Mouse (Mus musculus): Measurements from ENCODE around the gene Gm8122. TPM values are rescaled to one million over a fixed set of nuclear protein-coding genes. Genes with fewer than 3 reads are reported as not detected.
"Not testable (repeated sequence)": the region's sequence is repeated elsewhere in the genome, so short reads cannot be mapped to it uniquely, and the experiment has no call there.

The Gm8122 gene
- polyA plus RNA-seq, 1 experiment: not detected

GRCm38 (mm10) chr14:43250549-43251253 is 15.6 kb upstream of the Gm8122 start:
- H3K4me3 ChIP-seq (replicated peaks; ENCODE audit: insufficient read depth, low read depth, low read length); H3K27me3 ChIP-seq (ENCODE audit: control insufficient read depth, insufficient read depth, low read length); DNase-seq; H3K4me1 ChIP-seq (ENCODE audit: control insufficient read depth, insufficient read depth, low read length); H3K27ac ChIP-seq (ENCODE audit: insufficient read depth, low read length): not testable (repeated sequence)
- WGBS: 37% methylated on average over 6 of the region's 6 CpGs

DNA sequence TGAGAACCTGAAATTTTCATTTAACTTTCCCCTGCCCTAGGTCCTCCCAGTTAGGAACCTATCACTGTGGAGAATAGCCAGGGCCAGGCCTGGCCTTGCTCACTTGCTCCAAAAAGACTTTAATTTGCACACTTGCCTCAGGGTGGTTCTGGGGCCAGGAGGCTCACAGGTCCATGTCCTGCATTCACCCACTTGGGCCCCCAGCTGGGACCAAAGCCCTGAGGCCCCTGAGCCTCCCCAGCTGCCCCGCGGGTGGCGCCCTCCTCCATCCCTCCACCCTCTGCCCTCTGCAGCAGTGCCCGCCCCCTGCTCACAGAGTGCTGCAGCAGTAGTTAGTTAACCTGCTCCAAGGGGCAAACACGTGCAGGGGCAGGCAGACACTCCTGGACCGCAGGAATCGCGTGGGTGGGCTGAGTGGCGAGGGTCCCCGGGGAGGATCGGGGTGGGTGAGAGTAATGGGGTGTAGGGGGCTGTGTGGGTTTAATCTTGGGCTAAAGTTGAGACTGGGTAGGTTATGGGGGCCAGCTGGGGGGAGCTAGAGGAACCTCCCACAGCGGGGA is 14.6 kb upstream of the Gm8122 start:
- not testable (repeated sequence) for H3K4me3 ChIP-seq (replicated peaks; ENCODE audit: insufficient read depth, low read depth, low read length); H3K27ac ChIP-seq (ENCODE audit: insufficient read depth, low read length); H3K27me3 ChIP-seq (ENCODE audit: control insufficient read depth, insufficient read depth, low read length); H3K4me1 ChIP-seq (ENCODE audit: control insufficient read depth, insufficient read depth, low read length)
- 21% methylated on average over 10 of the region's 12 CpGs for WGBS
- DNase-seq: peak in 1 of 2 experiments; percentile 15

GRCm38 (mm10) chr14:43237769-43238168 is 2.7 kb upstream of the Gm8122 start:
- not testable (repeated sequence) for H3K27ac ChIP-seq (ENCODE audit: insufficient read depth, low read length); H3K4me3 ChIP-seq (replicated peaks; ENCODE audit: insufficient read depth, low read depth, low read length); H3K4me1 ChIP-seq (ENCODE audit: control insufficient read depth, insufficient read depth, low read length); H3K27me3 ChIP-seq (ENCODE audit: control insufficient read depth, insufficient read depth, low read length)
- DNase-seq: peak in 1 of 2 experiments; percentile 6

Other genes with a start within 250 kb of the Gm8122 start
- not detected in 2 replicates for gene Gm8082, start 241.7 kb downstream of the Gm8122 start, polyA plus RNA-seq (2012; rRNA removed)
- 0.25 TPM in 1 of 2 replicates, not detected in the other for gene Gm10376, start 219.7 kb downstream of the Gm8122 start, polyA plus RNA-seq (2012; rRNA removed)
- 0.87 and 0.90 TPM in 2 replicates for gene Gm8094, start 158.7 kb downstream of the Gm8122 start, polyA plus RNA-seq (2012; rRNA removed)
- gene Gm8104, start 134.7 kb downstream of the Gm8122 start, polyA plus RNA-seq (2012; rRNA removed): 1.3 and 1.6 TPM in 2 replicates
- gene Gm7233, start 55.4 kb downstream of the Gm8122 start, polyA plus RNA-seq (2012; rRNA removed): 0.43 and 0.57 TPM in 2 replicates
- not detected in 2 replicates for gene Gm8126, start 23.3 kb upstream of the Gm8122 start, polyA plus RNA-seq (2012; rRNA removed)
- 0.36 and 0.43 TPM in 2 replicates for gene Gm9732, start 39.7 kb upstream of the Gm8122 start, polyA plus RNA-seq (2012; rRNA removed)
- not detected in 2 replicates for gene Gm8127, start 58.5 kb upstream of the Gm8122 start, polyA plus RNA-seq (2012; rRNA removed)
- gene 1700001F09Rik, start 112.5 kb upstream of the Gm8122 start, polyA plus RNA-seq (2012; rRNA removed): not detected in 2 replicates
- gene Gm8138, start 181.0 kb upstream of the Gm8122 start, polyA plus RNA-seq (2012; rRNA removed): not detected in 2 replicates